Mouse (Mus musculus): ENCODE data around the gene Hnrnpl.

DNA sequence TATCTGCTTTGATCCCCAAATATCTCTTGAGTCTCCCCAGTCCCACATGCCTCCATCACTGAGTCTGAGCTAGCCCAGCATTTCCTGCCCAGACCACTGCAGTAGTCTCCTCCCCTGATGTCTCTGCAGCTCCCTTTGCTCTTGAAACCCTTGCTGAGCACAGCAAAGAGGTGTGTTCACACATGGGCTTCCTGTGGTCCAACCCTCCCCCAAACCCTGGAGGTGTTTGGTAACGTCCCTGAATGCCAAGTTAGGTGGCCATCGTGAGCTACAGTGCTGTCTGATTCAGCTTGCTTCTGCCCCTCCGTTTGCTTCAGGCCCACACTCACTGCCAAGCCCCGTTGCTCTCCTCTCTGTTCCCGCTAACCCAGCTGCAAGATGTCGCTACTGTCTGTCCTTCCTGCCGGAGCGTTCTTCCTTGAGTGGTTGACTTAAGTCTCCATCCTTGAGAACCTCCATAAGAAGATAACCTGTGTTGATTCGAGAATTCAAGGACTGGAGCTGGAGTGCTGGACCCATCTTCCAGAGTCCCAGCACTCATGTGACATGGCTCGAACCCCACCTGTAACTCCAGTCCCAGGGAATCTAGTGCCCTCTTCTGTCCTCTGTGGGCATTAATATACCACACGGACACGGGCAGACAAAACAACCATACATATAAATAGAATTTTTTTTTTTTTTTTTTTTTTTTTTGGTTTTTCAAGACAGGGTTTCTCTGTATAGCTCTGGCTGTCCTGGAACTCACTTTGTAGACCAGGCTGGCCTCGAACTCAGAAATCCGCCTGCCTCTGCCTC lies 15.8 kb upstream of the Hnrnpl start:
- TF ChIP-seq CTCF (IDR thresholded peaks at IDR 0.05; ENCODE audit: low read depth, low read length): no peak
- TF ChIP-seq POLR2A (IDR thresholded peaks at IDR 0.05; ENCODE audit: extremely low read depth, insufficient read depth, low read length): no peak
